Mouse (Mus musculus): ENCODE measurements around the gene Tmem109.

- TF ChIP-seq RAD21 (IDR thresholded peaks at IDR 0.05; ENCODE audit: low read depth, low read length) (no peak; the same call in 1 of the 2 replicates), POLR2A (IDR thresholded peaks at IDR 0.05; ENCODE audit: low read depth, low read length) (peak; percentile 40; the same call in 1 of the 2 replicates), EP300 (IDR thresholded peaks at IDR 0.05; ENCODE audit: low read length) (peak; percentile 91), BHLHE40 (IDR thresholded peaks at IDR 0.05; ENCODE audit: low read depth, low read length) (peak; percentile 88), CTCF (conservative IDR thresholded peaks at IDR 0.05 in 1 of 2, IDR thresholded peaks at IDR 0.05 in 1 of 2; ENCODE audit: low read depth in 2 of 2, low read length in 2 of 2) (peak in 1 of 2 experiments; percentile 32; a peak in 2 of 4 replicates)
Observed at GRCm38 (mm10) chr19:10839010-10839892, 42.5 kb downstream of the Tmem109 start, which contains the start of gene Slc15a3.
